Mouse (Mus musculus) right cerebral cortex, postnatal 14 days (tissue): ENCODE results near the gene Pld6.
"Not testable (repeated sequence)": the region's sequence is repeated elsewhere in the genome, so short reads cannot be mapped to it uniquely, and the experiment has no call there.

Source experiments
- DNase-seq: peaks from one replicate; pipeline ENCODE4 v3.0.0; 2022

Gene Pld6

GRCm38 (mm10) chr11:59743712-59744111, 43.7 kb downstream of the Pld6 start:
- DNase-seq = no peak

- DNase-seq = no peak
Observed at GRCm38 (mm10) chr11:59743307-59743706, 44.1 kb downstream of the Pld6 start.

GRCm38 (mm10) chr11:59741915-59742314, 45.5 kb downstream of the Pld6 start:
- DNase-seq = no peak

- DNase-seq = no peak
Observed at GRCm38 (mm10) chr11:59739996-59740395, 47.4 kb downstream of the Pld6 start.

GRCm38 (mm10) chr11:59737250-59737649, 50.2 kb downstream of the Pld6 start:
- DNase-seq = no peak

- not testable (repeated sequence) for DNase-seq
Observed at GRCm38 (mm10) chr11:59735938-59736337, 51.5 kb downstream of the Pld6 start.

GRCm38 (mm10) chr11:59734335-59734734, 53.1 kb downstream of the Pld6 start:
- DNase-seq = no peak
